Mouse (Mus musculus) brown adipose tissue, adult 24 weeks (tissue): ENCODE data around the gene Cdkal1. TPM values are rescaled to one million over a fixed set of nuclear protein-coding genes. Genes with fewer than 3 reads are reported as not detected.

ENCODE experiments used
- H3K27ac ChIP-seq: fragments of 200-500 bp; replicated peaks from 2 replicates; pipeline ENCODE4 v1.5.1; 2012; ENCODE audit warnings: low read depth, mild to moderate bottlenecking, low read length
- H3K4me1 ChIP-seq: fragments of 200-500 bp; 2 replicates; pipeline ENCODE4 v1.6.1; 2012; ENCODE audit warnings: low read length, mixed read lengths; ENCODE audit not compliant: control insufficient read depth, insufficient read depth, insufficient read length
- H3K4me3 ChIP-seq: fragments of 200-500 bp; 2 replicates; pipeline ENCODE4 v1.5.1; 2012; ENCODE audit warnings: low read depth, mild to moderate bottlenecking, low read length, moderate library complexity; ENCODE audit not compliant: insufficient read depth
- polyA plus RNA-seq: library from polyadenylated mRNA; stranded (reverse); fragments of >200 nt; gene quantifications from 2 replicates; pipeline ENCODE4 v1.2.4, GENCODE M21; 2012; ENCODE audit not compliant: missing spikeins, insufficient read depth, insufficient read length

Cdkal1 gene
- polyA plus RNA-seq, 1 experiment, result 9.5 TPM

GRCm38 (mm10) chr13:29208749-29209148, 646.7 kb downstream of the Cdkal1 start:
- H3K27ac ChIP-seq, result no peak overlapping the region
- 0 out of 2 replicates have a peak, but pooled peaks cover 2% of the 10 kb centered on the region for H3K4me1 ChIP-seq
- no peak overlapping the region for H3K4me3 ChIP-seq

- Histone ChIP-seq H3K27ac (no peak overlapping the region), H3K4me1 (no peaks in the 10 kb centered on the region), H3K4me3 (no peak overlapping the region)
Observed at GRCm38 (mm10) chr13:29203856-29204255, 651.6 kb downstream of the Cdkal1 start.

GRCm38 (mm10) chr13:29203426-29203825, 652.0 kb downstream of the Cdkal1 start:
- no peaks in the 10 kb centered on the region for H3K4me1 ChIP-seq
- no peak overlapping the region for H3K4me3 ChIP-seq
- no peak overlapping the region for H3K27ac ChIP-seq

- no peak overlapping the region for H3K4me3 ChIP-seq
- no peak overlapping the region for H3K27ac ChIP-seq
- H3K4me1 ChIP-seq, result no peaks in the 10 kb centered on the region
Observed at GRCm38 (mm10) chr13:29202562-29202961, 652.9 kb downstream of the Cdkal1 start.

- H3K4me3 ChIP-seq, result no peak overlapping the region
- H3K27ac ChIP-seq, result peak overlapping the region; percentile 72
- H3K4me1 ChIP-seq, result no peaks in the 10 kb centered on the region
Observed at GRCm38 (mm10) chr13:29199679-29200078, 655.8 kb downstream of the Cdkal1 start.

- no peaks in the 10 kb centered on the region for H3K4me1 ChIP-seq
- no peak overlapping the region for H3K27ac ChIP-seq
- H3K4me3 ChIP-seq, result no peak overlapping the region
Observed at GRCm38 (mm10) chr13:29196798-29197498, 658.5 kb downstream of the Cdkal1 start.

GRCm38 (mm10) chr13:29195722-29196121, 659.8 kb downstream of the Cdkal1 start:
- Histone ChIP-seq H3K27ac (no peak overlapping the region), H3K4me3 (no peak overlapping the region), H3K4me1 (no peaks in the 10 kb centered on the region)

GRCm38 (mm10) chr13:29194946-29195345, 660.5 kb downstream of the Cdkal1 start:
- Histone ChIP-seq H3K27ac (no peak overlapping the region), H3K4me1 (no peaks in the 10 kb centered on the region), H3K4me3 (no peak overlapping the region)

GRCm38 (mm10) chr13:29192697-29193096, 662.8 kb downstream of the Cdkal1 start:
- no peaks in the 10 kb centered on the region for H3K4me1 ChIP-seq
- no peak overlapping the region for H3K4me3 ChIP-seq
- no peak overlapping the region for H3K27ac ChIP-seq

- Histone ChIP-seq H3K4me3 (no peak overlapping the region), H3K4me1 (no peaks in the 10 kb centered on the region), H3K27ac (no peak overlapping the region)
Observed at GRCm38 (mm10) chr13:29190548-29190947, 664.9 kb downstream of the Cdkal1 start.

GRCm38 (mm10) chr13:29186748-29187147, 668.7 kb downstream of the Cdkal1 start:
- Histone ChIP-seq H3K4me3 (no peak overlapping the region), H3K27ac (no peak overlapping the region), H3K4me1 (no peaks in the 10 kb centered on the region)

- Histone ChIP-seq H3K27ac (no peak overlapping the region), H3K4me3 (no peak overlapping the region), H3K4me1 (no peaks in the 10 kb centered on the region)
Observed at GRCm38 (mm10) chr13:29185545-29185944, 669.9 kb downstream of the Cdkal1 start.

- no peak overlapping the region for H3K27ac ChIP-seq
- no peak overlapping the region for H3K4me3 ChIP-seq
- no peaks in the 10 kb centered on the region for H3K4me1 ChIP-seq
Observed at GRCm38 (mm10) chr13:29184545-29184944, 670.9 kb downstream of the Cdkal1 start.

- no peak overlapping the region for H3K27ac ChIP-seq
- H3K4me3 ChIP-seq, result no peak overlapping the region
- no peaks in the 10 kb centered on the region for H3K4me1 ChIP-seq
Observed at GRCm38 (mm10) chr13:29179861-29180260, 675.6 kb downstream of the Cdkal1 start.

GRCm38 (mm10) chr13:29179260-29179659, 676.2 kb downstream of the Cdkal1 start:
- Histone ChIP-seq H3K4me1 (no peaks in the 10 kb centered on the region), H3K27ac (no peak overlapping the region)

GRCm38 (mm10) chr13:29177889-29178486, 677.5 kb downstream of the Cdkal1 start:
- no peak overlapping the region for H3K27ac ChIP-seq
- no peak overlapping the region for H3K4me3 ChIP-seq
- H3K4me1 ChIP-seq, result no peaks in the 10 kb centered on the region

More at GRCm38 (mm10) chr13:29179260-29179659, 676.2 kb downstream of the Cdkal1 start:
- H3K4me3 ChIP-seq, result no peak overlapping the region
